Mouse (Mus musculus) myocyte (in vitro differentiated cells): ENCODE results near the gene Topbp1.

Experiments used
- CEBPB ChIP-seq: IDR thresholded peaks from 2 replicates; pipeline ENCODE4 v1.6.1; 2011; ENCODE audit warnings: mild to moderate bottlenecking, moderate library complexity; ENCODE audit not compliant: poor library complexity, insufficient read depth, severe bottlenecking
- E2F4 ChIP-seq: IDR thresholded peaks from one replicate; pipeline ENCODE4 v1.6.1; 2011; ENCODE audit warnings: mild to moderate bottlenecking, control low read depth, moderate library complexity; ENCODE audit not compliant: insufficient read depth
- MAX ChIP-seq: IDR thresholded peaks from one replicate; pipeline ENCODE4 v1.6.1; 2011; ENCODE audit warnings: low read depth, mild to moderate bottlenecking, control low read depth
- MYOD1 ChIP-seq, 3 experiments: IDR thresholded peaks; one replicate each; pipeline ENCODE4 v1.6.1; 2011; ENCODE audit warnings: control low read depth in 2 of 3, low read depth in 2 of 3, mild to moderate bottlenecking in 2 of 3, moderate library complexity in 1 of 3; ENCODE audit not compliant: insufficient read length in 2 of 3, control insufficient read depth in 1 of 3
- MYOG ChIP-seq, 3 experiments: IDR thresholded peaks; one replicate each; pipeline ENCODE4 v1.6.1; 2011; ENCODE audit warnings: control low read depth in 2 of 3, low read depth in 2 of 3, mild to moderate bottlenecking in 2 of 3; ENCODE audit not compliant: insufficient read length in 2 of 3, control insufficient read depth in 1 of 3, insufficient read depth in 1 of 3
- POLR2A ChIP-seq: IDR thresholded peaks from one replicate; pipeline ENCODE4 v1.6.1; 2011; ENCODE audit warnings: low read depth, mild to moderate bottlenecking, control low read depth, moderate library complexity; ENCODE audit not compliant: insufficient read length
- POLR2AphosphoS2 ChIP-seq: IDR thresholded peaks from one replicate; pipeline ENCODE4 v1.6.1; 2011; ENCODE audit warnings: low read depth, control low read depth; ENCODE audit not compliant: insufficient read length
- TCF12 ChIP-seq: IDR thresholded peaks from one replicate; pipeline ENCODE4 v1.6.1; 2011; ENCODE audit warnings: mild to moderate bottlenecking, control low read depth; ENCODE audit not compliant: poor library complexity, insufficient read depth, severe bottlenecking
- USF1 ChIP-seq: IDR thresholded peaks from one replicate; pipeline ENCODE4 v1.6.1; 2011; ENCODE audit warnings: low read depth, mild to moderate bottlenecking, control low read depth, moderate library complexity

GRCm38 (mm10) chr9:103389261-103389660 is 84.2 kb downstream of the Topbp1 start:
- TF ChIP-seq POLR2A (no peak), USF1 (no peak), POLR2AphosphoS2 (no peak), TCF12 (no peak), MYOG (IDR thresholded peaks at IDR 0.05; ENCODE audit: control insufficient read depth in 1 of 3, insufficient read depth in 1 of 3, insufficient read length in 2 of 3, low read depth in 2 of 3) (no peak), E2F4 (no peak), MAX (no peak), CEBPB (no peak), MYOD1 (IDR thresholded peaks at IDR 0.05; ENCODE audit: control insufficient read depth in 1 of 3, insufficient read length in 2 of 3, low read depth in 2 of 3) (no peak)
